Mouse (Mus musculus): ENCODE measurements at regions not wholly inside any gene's neighbourhood (a gene's known extent, or its start where the extent isn't known, plus 50 kb on each side); places are given as distances from the start of the nearest gene placed in this dataset.
"Not testable (repeated sequence)": the region's sequence is repeated elsewhere in the genome, so short reads cannot be mapped to it uniquely, and the experiment has no call there.

GRCm38 (mm10) chr5:74796421-74797067, 93.8 kb upstream of the Lnx1 start:
- WGBS = 43% methylated on average over 8 of the region's 8 CpGs
- H3K4me1 ChIP-seq (ENCODE audit: control insufficient read depth, insufficient read depth, low read length) = no peaks in the 10 kb centered on the region
- H3K27ac ChIP-seq (ENCODE audit: insufficient read depth, low read length) = no peak overlapping the region
- no peak for DNase-seq
- peak; percentile 51 for TF ChIP-seq CTCF (IDR thresholded peaks at IDR 0.05; ENCODE audit: borderline replicate concordance, insufficient read depth, low read depth, low read length)
- no peak for TF ChIP-seq POLR2A (IDR thresholded peaks at IDR 0.05; ENCODE audit: borderline replicate concordance, insufficient read depth, low read length)
- H3K4me3 ChIP-seq (replicated peaks; ENCODE audit: insufficient read depth, low read depth, low read length) = no peak overlapping the region
- H3K27me3 ChIP-seq (ENCODE audit: control insufficient read depth, insufficient read depth, low read length) = no peaks in the 10 kb centered on the region

DNA sequence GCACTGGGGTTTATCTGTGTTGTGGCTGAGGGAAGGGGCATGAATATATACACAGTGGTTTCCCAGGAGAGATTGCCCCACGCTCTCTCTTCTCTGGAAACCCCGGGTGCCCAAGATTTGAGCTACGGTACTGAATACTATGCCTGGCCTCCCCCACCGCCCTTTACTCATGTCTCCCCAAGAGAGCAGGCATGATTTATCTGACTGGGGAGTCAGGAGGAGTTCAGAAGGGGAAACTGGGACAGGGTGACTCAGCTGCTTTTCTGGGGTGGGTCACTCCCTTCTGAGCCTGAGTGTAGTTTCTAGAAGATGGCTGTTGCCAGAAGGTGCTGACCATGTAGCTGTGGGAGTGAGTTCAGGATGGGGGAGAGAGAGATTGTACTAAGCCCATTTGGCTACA, 92.0 kb upstream of the Lnx1 start:
- Histone ChIP-seq H3K4me1 (ENCODE audit: control insufficient read depth, insufficient read depth, low read length) (no peaks in the 10 kb centered on the region), H3K4me3 (replicated peaks; ENCODE audit: insufficient read depth, low read depth, low read length) (no peak overlapping the region), H3K27me3 (ENCODE audit: control insufficient read depth, insufficient read depth, low read length) (no peaks in the 10 kb centered on the region), H3K27ac (ENCODE audit: insufficient read depth, low read length) (no peak overlapping the region)
- WGBS = 95% methylated on average over 4 of the region's 4 CpGs
- no peak for DNase-seq
- no peak for TF ChIP-seq POLR2A (IDR thresholded peaks at IDR 0.05; ENCODE audit: borderline replicate concordance, insufficient read depth, low read length)

- 62% methylated on average over 4 of the region's 4 CpGs for WGBS
- H3K4me3 ChIP-seq (replicated peaks; ENCODE audit: insufficient read depth, low read depth, low read length) = no peak overlapping the region
Measured at GRCm38 (mm10) chr5:74793431-74793830, 90.7 kb upstream of the Lnx1 start.

DNA sequence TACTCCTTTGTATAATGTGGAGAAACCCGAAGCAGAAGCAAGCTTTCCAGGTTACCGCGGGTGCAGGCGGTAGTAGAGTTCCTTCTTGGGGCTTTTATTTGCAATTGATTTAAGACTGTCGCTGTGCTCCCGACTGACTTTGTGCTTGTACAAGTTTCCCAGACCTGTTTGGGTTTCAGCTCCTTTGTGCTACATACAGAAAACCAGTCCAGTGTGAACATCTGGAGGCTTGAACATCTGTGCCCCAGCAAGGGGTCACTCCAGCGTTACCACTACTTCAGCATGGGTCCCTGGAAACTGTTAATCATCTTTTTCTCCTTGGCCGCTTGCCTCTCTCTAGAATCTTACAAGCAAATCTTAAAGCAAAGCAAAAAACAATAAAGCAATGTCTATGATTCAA, 90.2 kb upstream of the Lnx1 start:
- Histone ChIP-seq H3K4me3 (replicated peaks; ENCODE audit: insufficient read depth, low read depth, low read length) (no peak overlapping the region), H3K27ac (ENCODE audit: insufficient read depth, low read length) (no peak overlapping the region), H3K4me1 (ENCODE audit: control insufficient read depth, insufficient read depth, low read length) (no peaks in the 10 kb centered on the region), H3K27me3 (ENCODE audit: control insufficient read depth, insufficient read depth, low read length) (no peaks in the 10 kb centered on the region)
- TF ChIP-seq POLR2A (IDR thresholded peaks at IDR 0.05; ENCODE audit: borderline replicate concordance, insufficient read depth, low read length) = no peak
- no peak for TF ChIP-seq CTCF (IDR thresholded peaks at IDR 0.05; ENCODE audit: borderline replicate concordance, insufficient read depth, low read depth, low read length)
- DNase-seq = no peak
- 31% methylated on average over 8 of the region's 8 CpGs for WGBS

More at GRCm38 (mm10) chr5:74793431-74793830, 90.7 kb upstream of the Lnx1 start:
- no peak overlapping the region for H3K27ac ChIP-seq (ENCODE audit: insufficient read depth, low read length)
- no peaks in the 10 kb centered on the region for H3K27me3 ChIP-seq (ENCODE audit: control insufficient read depth, insufficient read depth, low read length)
- no peaks in the 10 kb centered on the region for H3K4me1 ChIP-seq (ENCODE audit: control insufficient read depth, insufficient read depth, low read length)
- no peak for DNase-seq
- no peak for TF ChIP-seq CTCF (IDR thresholded peaks at IDR 0.05; ENCODE audit: borderline replicate concordance, insufficient read depth, low read depth, low read length)
- no peak for TF ChIP-seq POLR2A (IDR thresholded peaks at IDR 0.05; ENCODE audit: borderline replicate concordance, insufficient read depth, low read length)

GRCm38 (mm10) chr5:74792301-74792700, 89.6 kb upstream of the Lnx1 start:
- no peaks in the 10 kb centered on the region for H3K27me3 ChIP-seq (ENCODE audit: control insufficient read depth, insufficient read depth, low read length)
- peak; percentile 48 to 53 for DNase-seq
- H3K27ac ChIP-seq (ENCODE audit: insufficient read depth, low read length) = no peak overlapping the region
- H3K4me1 ChIP-seq (ENCODE audit: control insufficient read depth, insufficient read depth, low read length) = no peaks in the 10 kb centered on the region
- no peak for TF ChIP-seq CTCF (IDR thresholded peaks at IDR 0.05; ENCODE audit: borderline replicate concordance, insufficient read depth, low read depth, low read length)
- TF ChIP-seq POLR2A (IDR thresholded peaks at IDR 0.05; ENCODE audit: borderline replicate concordance, insufficient read depth, low read length) = no peak
- no peak overlapping the region for H3K4me3 ChIP-seq (replicated peaks; ENCODE audit: insufficient read depth, low read depth, low read length)
- WGBS = under 1% methylated on average over 7 of the region's 7 CpGs

GRCm38 (mm10) chr5:74790501-74790900, 87.8 kb upstream of the Lnx1 start:
- H3K27ac ChIP-seq (ENCODE audit: insufficient read depth, low read length); H3K4me3 ChIP-seq (replicated peaks; ENCODE audit: insufficient read depth, low read depth, low read length); H3K4me1 ChIP-seq (ENCODE audit: control insufficient read depth, insufficient read depth, low read length); DNase-seq; H3K27me3 ChIP-seq (ENCODE audit: control insufficient read depth, insufficient read depth, low read length): not testable (repeated sequence)
- WGBS = 97% methylated on average over 4 of the region's 4 CpGs

DNA sequence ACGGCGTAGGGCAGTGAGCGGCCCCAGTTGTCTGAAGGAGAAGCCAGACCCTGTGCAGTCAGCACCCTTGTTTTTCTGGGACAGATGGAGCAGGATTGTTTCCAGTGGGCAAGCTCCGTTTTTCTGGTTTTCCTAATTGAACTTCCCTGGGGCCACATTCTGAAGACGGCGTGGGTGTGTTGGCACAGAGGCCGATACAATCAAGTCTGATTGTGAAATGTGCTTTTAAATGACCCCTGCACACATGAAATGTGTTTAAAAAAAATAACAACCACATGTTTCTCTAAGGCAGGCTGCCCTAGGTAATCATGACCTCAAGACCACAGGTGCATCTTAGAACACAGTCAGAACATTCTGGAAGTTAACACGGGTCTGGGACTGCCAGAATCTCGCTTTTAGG, 81.2 kb upstream of the Lnx1 start:
- H3K4me3 ChIP-seq (replicated peaks; ENCODE audit: insufficient read depth, low read depth, low read length) = no peak overlapping the region
- TF ChIP-seq CTCF (IDR thresholded peaks at IDR 0.05; ENCODE audit: borderline replicate concordance, insufficient read depth, low read depth, low read length) (no peak), POLR2A (IDR thresholded peaks at IDR 0.05; ENCODE audit: borderline replicate concordance, insufficient read depth, low read length) (no peak)
- no peaks in the 10 kb centered on the region; the same call in 1 of the 2 replicates for H3K27me3 ChIP-seq (ENCODE audit: control insufficient read depth, insufficient read depth, low read length)
- 64% methylated on average over 9 of the region's 9 CpGs for WGBS
- no peak overlapping the region for H3K27ac ChIP-seq (ENCODE audit: insufficient read depth, low read length)
- DNase-seq = no peak
- H3K4me1 ChIP-seq (ENCODE audit: control insufficient read depth, insufficient read depth, low read length) = no peaks in the 10 kb centered on the region

DNA sequence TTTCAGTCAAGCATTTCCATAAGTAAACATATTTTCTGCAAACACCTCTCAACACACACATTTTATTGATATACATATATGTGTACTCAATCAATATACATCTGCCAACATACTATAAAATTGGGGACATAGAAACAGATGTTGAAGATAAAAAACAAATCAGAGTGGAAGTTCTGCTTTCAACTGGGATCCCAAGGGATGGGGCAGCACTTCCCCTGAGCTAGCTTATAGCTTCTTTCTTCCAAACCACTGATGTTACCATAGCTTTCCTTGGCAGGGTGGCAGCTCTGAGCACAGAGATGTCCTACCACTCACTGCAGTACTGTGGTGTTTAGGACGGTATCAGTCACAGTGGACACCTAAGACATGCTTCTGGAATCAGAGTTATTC, 75.4 kb upstream of the Lnx1 start:
- no peak for TF ChIP-seq CTCF (IDR thresholded peaks at IDR 0.05; ENCODE audit: borderline replicate concordance, insufficient read depth, low read depth, low read length)
- H3K27me3 ChIP-seq (ENCODE audit: control insufficient read depth, insufficient read depth, low read length) = no peaks in the 10 kb centered on the region; the same call in 1 of the 2 replicates
- DNase-seq = no peak
- H3K27ac ChIP-seq (ENCODE audit: insufficient read depth, low read length) = no peak overlapping the region
- WGBS = 40% methylated on average over 1 of the region's 1 CpGs
- no peaks in the 10 kb centered on the region for H3K4me1 ChIP-seq (ENCODE audit: control insufficient read depth, insufficient read depth, low read length)
- no peak overlapping the region for H3K4me3 ChIP-seq (replicated peaks; ENCODE audit: insufficient read depth, low read depth, low read length)

All from cerebellum, adult 2 months (tissue).